Mouse (Mus musculus) telencephalon, adult 2 months (tissue): ENCODE measurements around the gene Sobp.
A peak's percentile ranks its signal among the peaks of the same experiment; 100 is the strongest.

ENCODE experiments used
- DNase-seq: peaks from one replicate; pipeline ENCODE4 v3.0.0-alpha.2; 2011; ENCODE audit warnings: low read depth, low spot score

Gene Sobp

GRCm38 (mm10) chr10:43087421-43087820, 86.9 kb downstream of the Sobp start:
- no peak for DNase-seq

DNA sequence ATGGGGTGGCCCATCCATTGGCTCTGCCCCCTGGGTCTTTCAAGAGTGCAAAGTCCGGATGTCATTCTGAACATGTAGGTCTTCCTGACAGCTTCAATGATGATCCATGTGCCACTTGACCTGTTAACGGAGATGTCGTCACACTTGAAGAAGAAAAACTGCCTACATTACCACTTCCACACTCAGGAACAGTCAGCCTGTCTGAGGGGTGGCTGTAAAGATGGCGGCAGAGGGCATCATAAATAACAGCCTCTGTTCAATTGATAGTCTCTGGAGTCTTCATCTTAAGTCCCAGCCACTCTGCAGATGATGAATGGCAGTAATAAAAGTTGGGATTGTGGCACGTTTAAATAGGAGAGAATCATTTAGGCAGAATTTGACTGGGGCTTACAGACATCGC, 87.4 kb downstream of the Sobp start:
- no peak for DNase-seq

DNA sequence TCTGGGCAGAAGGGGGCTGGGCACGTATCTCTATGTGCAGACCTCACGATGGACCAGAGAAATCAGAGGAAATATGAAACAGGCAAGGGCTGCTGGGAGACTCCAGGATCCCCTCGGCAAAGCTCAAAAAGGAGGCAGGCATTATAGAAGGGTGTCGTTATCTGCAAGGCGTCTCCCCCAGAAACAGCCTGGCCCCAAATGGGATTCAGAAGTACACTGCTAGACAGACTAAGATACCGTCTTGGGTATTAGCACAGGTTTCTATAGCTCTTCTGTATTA, 90.3 kb downstream of the Sobp start:
- no peak for DNase-seq

DNA sequence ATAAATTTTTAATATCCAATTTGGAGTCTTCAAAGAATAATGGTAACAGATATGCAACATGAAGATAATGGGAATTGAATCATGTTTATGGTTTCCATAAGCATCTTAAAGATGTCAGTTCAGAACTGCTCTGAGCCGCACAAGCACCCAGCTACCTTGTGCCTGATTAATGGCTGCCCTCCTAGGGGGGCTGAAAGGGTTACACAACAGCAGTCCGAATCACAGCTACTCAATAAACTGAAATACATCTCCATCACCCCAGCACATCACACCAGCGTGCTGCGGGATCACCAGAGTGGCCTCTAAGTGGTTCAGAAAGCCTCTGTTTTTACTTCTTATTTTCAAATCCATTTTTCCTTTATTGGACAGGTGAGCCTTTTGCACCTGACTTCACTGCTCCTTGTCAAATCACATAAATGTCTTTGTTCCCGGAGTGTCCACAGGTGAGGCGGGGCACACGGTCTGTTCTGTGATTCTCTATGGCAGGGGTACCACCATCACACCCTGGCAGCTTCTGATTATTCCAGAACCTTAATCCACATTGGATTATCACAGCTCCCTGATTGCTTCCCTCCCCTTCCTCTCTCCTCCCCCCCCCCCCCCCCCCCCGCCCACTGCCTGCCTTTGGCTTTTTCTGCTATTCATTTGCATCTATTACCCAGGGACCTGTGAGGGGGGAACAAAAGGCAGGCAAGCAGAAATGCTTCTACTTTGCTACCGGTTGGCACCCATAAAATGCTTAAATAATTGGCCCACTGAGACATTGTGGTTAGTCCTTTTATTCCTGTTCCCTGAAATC, 90.8 kb downstream of the Sobp start:
- no peak for DNase-seq

- DNase-seq = no peak
These were observed 93.0 kb downstream of the Sobp start for GRCm38 (mm10) chr10:43081316-43081715.

GRCm38 (mm10) chr10:43075535-43076152, 98.7 kb downstream of the Sobp start:
- DNase-seq = peak; percentile 61

- DNase-seq = no peak
These were observed 101.0 kb downstream of the Sobp start for GRCm38 (mm10) chr10:43073281-43073680.

GRCm38 (mm10) chr10:43070893-43071292, 103.4 kb downstream of the Sobp start:
- peak; percentile 68 for DNase-seq

- DNase-seq = no peak
These were observed 109.0 kb downstream of the Sobp start for GRCm38 (mm10) chr10:43065331-43065730.

DNA sequence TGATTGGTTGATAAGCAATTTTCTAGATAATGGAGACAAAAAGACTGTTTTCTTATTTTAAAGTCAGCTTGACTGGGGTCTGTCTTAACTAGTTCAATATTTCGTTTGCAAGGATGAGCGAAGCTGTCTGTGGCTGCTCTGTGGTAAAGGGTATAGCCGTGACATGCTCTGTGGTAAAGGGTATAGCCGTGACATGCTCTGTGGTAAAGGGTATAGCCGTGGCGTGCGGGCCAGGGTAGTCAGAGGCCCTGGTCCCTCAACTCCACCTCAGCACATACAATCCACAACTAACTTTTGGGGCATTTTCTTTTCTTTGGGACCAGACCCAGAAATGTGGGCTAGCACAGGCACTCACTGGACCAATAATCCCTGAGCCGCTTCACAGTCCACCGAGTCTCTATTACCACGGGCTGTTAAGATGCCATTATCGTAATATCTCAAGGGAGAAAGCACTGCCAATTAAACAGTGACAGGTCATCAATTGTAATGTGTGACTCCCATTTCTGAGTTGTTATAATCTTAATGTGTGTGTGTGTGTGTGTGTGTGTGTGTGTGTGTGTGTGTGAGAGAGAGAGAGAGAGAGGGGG, 112.7 kb downstream of the Sobp start:
- DNase-seq = no peak

- DNase-seq = no peak
These were observed 118.9 kb downstream of the Sobp start for GRCm38 (mm10) chr10:43055405-43055804.

DNA sequence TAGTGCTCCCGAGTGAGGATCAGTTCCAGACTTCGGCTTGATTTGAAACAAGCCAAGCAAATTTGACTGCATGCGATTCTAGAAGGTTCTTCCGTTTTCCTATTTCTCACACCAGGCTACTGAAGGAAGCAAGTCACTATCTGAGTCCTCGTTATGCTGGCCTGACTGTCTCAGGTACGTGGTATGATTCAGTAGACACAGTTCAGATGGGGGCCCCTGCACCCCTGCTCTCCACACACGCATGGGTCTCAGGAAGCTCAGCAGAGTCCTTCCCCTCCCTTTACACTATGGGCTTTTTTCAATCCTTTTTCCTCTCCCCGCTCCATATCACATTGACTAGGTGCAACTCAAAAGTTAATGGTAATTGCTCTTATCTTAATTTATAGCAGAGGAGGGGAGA, 119.6 kb downstream of the Sobp start:
- DNase-seq = no peak

- no peak for DNase-seq
These were observed 120.3 kb downstream of the Sobp start for GRCm38 (mm10) chr10:43053861-43054560.

DNA sequence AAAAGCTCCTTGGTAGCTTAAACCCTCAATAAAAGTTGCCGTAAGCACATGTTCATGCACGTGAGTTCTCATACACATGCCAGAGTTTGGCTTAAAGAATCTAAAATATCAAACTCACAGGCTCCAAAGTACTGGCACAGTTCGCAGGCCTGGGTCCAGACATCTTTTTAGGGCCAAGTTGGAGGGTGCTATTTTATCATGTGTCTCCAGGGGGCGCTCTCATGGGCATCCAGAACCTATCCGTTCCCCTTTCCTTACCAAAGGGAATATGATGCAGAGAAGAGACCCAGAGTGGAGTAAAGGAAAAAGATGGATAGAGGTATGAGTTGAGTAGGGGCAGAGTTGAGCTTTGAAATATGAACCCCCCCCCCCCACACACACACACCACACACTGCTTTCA, 121.9 kb downstream of the Sobp start:
- no peak for DNase-seq

- no peak for DNase-seq
These were observed 126.5 kb downstream of the Sobp start for GRCm38 (mm10) chr10:43047804-43048348.

DNA sequence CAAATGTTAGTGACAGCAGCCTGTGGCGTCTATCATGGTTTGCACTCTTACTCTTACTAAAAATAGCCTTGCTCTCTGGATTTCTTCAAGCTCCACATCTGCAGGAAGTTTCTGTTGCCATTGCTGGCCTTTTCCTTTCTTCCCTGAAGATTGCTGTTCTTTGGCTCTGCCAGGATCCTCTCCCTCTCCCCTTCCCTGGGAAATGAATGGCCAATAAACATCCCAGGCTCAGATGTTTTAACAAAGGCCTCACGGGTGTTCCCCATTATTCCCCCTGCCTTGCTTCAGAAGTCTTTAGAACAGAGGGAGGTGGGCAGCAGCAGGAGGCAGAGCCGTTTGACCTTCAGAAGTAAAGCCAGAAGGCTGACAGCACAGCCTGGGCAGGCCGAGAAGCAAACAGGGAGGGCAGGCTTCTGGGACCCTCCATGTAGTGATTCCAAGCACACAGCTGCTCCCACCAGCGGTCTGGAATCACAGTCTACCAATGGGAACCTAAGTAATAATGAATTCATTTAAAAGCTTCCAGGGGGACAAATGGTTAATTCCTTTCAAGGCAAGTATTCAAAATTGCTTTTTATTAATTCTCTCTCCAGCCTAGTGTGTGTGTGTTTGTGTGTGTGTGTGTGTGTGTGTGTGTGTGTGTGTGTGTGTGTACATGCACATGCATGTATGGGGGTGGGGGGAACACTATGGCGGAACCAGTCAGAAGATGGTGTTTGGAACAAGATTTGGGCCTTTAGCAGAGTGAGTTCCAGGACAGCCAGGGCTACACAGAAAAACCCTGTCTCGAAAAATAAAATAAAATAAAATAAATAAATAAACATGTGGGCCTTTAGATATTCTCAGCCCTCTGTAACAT, 130.8 kb downstream of the Sobp start:
- DNase-seq = no peak

GRCm38 (mm10) chr10:43042591-43043327, 131.6 kb downstream of the Sobp start:
- DNase-seq = no peak

- DNase-seq = no peak
These were observed 132.5 kb downstream of the Sobp start for GRCm38 (mm10) chr10:43041794-43042193.

DNA sequence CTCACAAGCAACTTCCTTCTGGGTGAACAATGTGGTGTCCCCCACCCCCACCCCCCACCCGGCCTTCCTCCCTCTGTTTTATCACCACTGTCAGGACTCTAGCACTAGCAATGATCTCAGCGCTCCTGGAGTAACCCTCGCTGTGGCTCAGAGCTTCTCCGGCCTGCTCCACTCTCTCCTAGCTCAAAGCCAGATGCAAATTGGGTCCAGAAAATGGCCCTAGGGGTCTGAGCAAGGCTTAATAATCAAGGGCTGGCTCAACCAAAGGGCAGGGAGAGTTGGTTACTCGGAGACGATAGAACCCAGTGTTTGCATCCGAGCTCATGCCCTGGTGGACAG, 136.9 kb downstream of the Sobp start:
- no peak for DNase-seq

DNA sequence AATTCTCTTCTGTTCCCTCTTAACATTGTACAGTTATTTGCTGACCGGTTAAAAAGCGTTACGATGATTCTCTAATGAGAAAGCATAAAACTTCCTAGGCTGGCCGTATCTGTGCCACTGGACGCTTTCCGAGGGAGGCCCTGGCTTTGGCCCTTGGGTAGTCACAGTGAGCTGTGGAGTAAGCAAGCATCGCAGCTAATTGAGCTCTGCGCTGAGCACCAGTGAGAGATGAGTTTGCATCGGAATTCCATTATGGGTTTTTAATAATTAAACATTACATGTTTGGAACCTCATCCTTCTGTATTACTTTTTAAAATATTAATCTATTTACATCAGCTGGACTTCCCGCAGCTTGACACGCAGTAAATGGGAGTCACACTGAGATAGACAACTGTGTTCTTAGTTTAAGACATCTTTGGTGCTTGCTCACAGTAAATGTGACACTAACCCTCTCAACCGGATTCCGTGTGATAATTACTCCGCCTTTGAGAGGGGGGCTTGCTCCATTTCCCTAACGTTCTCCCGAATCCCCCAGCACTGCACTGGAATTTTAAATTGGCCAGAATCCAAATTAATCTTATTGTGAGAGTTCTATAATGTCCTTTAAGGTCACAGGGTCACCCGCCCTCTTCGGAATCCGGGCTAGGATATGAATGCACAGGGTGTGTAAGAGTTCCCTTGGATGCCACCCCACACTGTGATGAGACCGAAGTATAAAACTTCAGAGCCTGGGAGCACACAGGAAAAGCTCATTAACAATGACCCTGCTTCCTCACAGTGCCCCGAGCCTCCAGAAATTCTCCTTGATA, 137.5 kb downstream of the Sobp start:
- DNase-seq = no peak
